Mouse (Mus musculus) megakaryocyte, embryonic 14.5 days (primary cell): ENCODE measurements around the gene Psma6.

Source experiments
- FLI1 ChIP-seq: IDR thresholded peaks from 2 replicates; pipeline ENCODE4 v1.6.1; 2012; ENCODE audit warnings: low read length, inconsistent platforms, mixed read lengths
- GATA1 ChIP-seq: IDR thresholded peaks from 3 replicates; pipeline ENCODE4 v1.6.1; 2012; ENCODE audit warnings: mixed read lengths, low read length, inconsistent platforms, borderline replicate concordance

- TF ChIP-seq FLI1 (no peak), GATA1 (no peak)
These were observed 38.0 kb downstream of the Psma6 start for GRCm38 (mm10) chr12:55422057-55422456.
